Mouse (Mus musculus): ENCODE measurements around the gene Foxp4. TPM values are rescaled to one million over a fixed set of nuclear protein-coding genes. Genes with fewer than 3 reads are reported as not detected.

Gene Foxp4
- polyA plus RNA-seq, 1 experiment = 32.4 TPM

DNA sequence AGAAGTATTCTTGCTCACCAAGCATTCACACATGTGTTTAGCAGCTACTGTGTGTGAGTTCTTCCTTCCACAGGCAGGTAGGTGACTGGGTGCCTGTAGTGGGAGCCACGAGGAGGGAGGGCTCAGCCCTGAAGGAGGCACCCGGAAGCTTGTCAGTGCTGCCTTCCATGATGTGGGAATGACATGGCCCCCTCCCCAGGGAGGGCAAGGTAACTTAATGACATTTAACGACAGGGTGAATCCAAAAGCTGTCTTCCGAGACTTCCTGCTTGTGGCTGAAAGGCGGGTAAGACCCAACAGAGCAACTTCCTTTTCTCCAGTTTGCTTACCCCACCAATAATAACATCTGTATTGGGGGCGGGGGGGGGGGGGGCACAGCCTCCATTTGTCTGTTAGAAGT, 23.7 kb downstream of the Foxp4 start:
- TF ChIP-seq MYOG (IDR thresholded peaks at IDR 0.05; ENCODE audit: control insufficient read depth, extremely low read depth, insufficient read length) = no peak
- TF ChIP-seq CTCF (IDR thresholded peaks at IDR 0.05; ENCODE audit: control insufficient read depth, insufficient read depth, insufficient read length) = no peak
- no peak for TF ChIP-seq MAX (IDR thresholded peaks at IDR 0.05)
- no peak for TF ChIP-seq CEBPB (IDR thresholded peaks at IDR 0.05; ENCODE audit: low read depth)
- TF ChIP-seq USF1 (IDR thresholded peaks at IDR 0.05; ENCODE audit: low read depth) = no peak
- no peak for TF ChIP-seq MYOD1 (IDR thresholded peaks at IDR 0.05; ENCODE audit: control insufficient read depth, insufficient read length, low read depth)
- no peak for TF ChIP-seq FOSL1 (IDR thresholded peaks at IDR 0.05; ENCODE audit: insufficient read depth, low read length, poor library complexity, severe bottlenecking)
- Histone ChIP-seq H3K36me3 (ENCODE audit: control insufficient read depth, insufficient read depth) (peaks cover 35% of the 10 kb centered on the region), H3ac (ENCODE audit: control insufficient read depth, insufficient read length, low read depth) (no peak overlapping the region), H3K79me3 (ENCODE audit: low read depth) (peaks cover 4% of the 10 kb centered on the region), H3K79me2 (ENCODE audit: control insufficient read depth, insufficient read depth) (peaks cover 5% of the 10 kb centered on the region), H3K27me3 (ENCODE audit: control insufficient read depth, insufficient read depth, insufficient read length) (no peaks in the 10 kb centered on the region), H3K4me3 (ENCODE audit: insufficient read depth, poor library complexity, severe bottlenecking) (no peak overlapping the region)

DNA sequence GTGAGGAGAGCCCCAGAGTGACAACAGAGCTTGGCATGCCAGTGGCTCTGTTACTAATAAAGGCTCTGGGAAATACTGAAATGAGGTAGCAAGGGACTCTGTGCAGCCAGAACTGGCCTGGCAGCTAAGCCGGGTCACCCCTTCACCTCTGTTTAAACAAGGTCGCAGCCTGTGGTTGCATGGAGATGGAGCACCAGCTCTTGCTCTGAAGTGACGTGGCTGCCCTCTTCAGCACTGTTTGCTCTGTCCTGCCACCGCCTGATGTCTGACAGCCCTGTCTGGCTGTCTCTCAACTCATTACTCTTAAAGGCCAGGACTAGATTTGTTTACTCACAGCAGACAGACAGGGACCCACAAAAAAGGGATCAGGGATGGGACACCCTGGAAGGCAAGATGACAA, 25.3 kb downstream of the Foxp4 start:
- TF ChIP-seq FOSL1 (IDR thresholded peaks at IDR 0.05; ENCODE audit: insufficient read depth, low read length, poor library complexity, severe bottlenecking) (no peak), MAX (IDR thresholded peaks at IDR 0.05) (no peak)
- H3K36me3 ChIP-seq (ENCODE audit: control insufficient read depth, insufficient read depth) = peaks cover 35% of the 10 kb centered on the region

DNA sequence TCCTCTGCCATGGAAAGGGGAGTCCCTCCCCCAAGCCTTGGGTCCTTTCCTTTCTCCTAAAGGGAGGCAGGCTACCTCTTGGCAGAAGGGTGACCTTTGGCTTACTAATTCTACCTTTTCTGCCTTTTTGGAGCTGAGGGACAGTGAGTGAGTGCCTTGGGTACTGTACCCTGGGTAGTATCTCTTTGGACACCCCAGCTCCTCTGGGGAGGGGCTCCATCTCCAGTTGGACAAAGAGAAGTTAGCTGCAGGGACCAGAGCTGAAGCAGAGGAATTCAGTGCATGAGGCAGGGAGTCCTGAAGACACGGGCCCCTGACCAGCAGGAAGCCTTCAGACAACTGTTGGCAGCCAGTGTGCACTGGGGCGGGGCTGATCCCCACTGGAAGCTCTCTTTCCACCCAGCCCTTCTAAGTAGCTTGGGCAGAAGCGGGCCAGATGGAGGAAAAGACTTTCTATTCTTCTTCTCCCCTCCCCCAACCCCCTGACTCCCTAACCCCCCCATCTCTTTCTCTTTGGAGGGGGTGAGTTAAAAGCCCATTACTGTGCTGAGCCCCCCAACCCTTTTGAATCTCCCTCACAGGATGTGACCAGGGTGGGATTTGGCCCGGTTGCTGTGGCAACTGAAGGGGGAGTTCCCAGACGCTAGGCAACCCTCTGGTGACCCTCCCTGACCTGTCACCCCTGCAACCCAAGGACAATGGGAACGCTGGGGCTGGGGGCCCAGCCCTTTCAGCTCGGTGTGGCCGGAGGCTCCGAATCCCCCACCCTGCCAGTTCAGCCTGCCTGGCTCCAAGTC, 26.3 kb downstream of the Foxp4 start:
- Histone ChIP-seq H3K4me3 (ENCODE audit: insufficient read depth, poor library complexity, severe bottlenecking) (no peak overlapping the region), H3K27me3 (ENCODE audit: control insufficient read depth, insufficient read depth, insufficient read length) (no peaks in the 10 kb centered on the region), H3K36me3 (ENCODE audit: control insufficient read depth, insufficient read depth) (peaks cover 27% of the 10 kb centered on the region), H3ac (ENCODE audit: control insufficient read depth, insufficient read length, low read depth) (no peak overlapping the region), H3K79me2 (ENCODE audit: control insufficient read depth, insufficient read depth) (peaks cover 5% of the 10 kb centered on the region), H3K79me3 (ENCODE audit: low read depth) (peaks cover 4% of the 10 kb centered on the region)
- TF ChIP-seq MYOD1 (IDR thresholded peaks at IDR 0.05; ENCODE audit: control insufficient read depth, insufficient read length, low read depth) = no peak

More for the DNA sequence above, 25.3 kb downstream of the Foxp4 start:
- Histone ChIP-seq H3K4me3 (ENCODE audit: insufficient read depth, poor library complexity, severe bottlenecking) (no peak overlapping the region), H3K27me3 (ENCODE audit: control insufficient read depth, insufficient read depth, insufficient read length) (no peaks in the 10 kb centered on the region), H3K79me2 (ENCODE audit: control insufficient read depth, insufficient read depth) (peaks cover 5% of the 10 kb centered on the region), H3K79me3 (ENCODE audit: low read depth) (peaks cover 4% of the 10 kb centered on the region), H3ac (ENCODE audit: control insufficient read depth, insufficient read length, low read depth) (no peak overlapping the region)

DNA sequence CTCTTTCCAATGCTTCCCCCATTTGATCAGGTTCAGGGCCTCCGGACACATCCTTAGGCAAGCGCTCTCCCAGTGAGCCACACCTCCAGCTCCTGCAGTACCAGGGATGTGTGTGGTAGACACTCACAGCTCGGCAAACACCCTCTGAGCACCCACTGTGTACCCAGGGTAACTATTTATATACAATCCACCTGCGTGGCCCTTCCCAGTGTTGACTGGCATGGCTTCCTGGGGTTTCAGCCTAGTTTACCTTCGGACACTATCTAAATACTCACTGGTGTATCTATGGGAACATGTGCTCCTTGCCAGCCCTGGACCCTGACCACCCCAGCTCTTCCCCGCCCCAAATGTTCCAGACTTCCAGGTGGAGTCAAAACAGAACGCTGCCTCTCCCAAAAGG, 34.7 kb downstream of the Foxp4 start:
- Histone ChIP-seq H3K79me3 (ENCODE audit: low read depth) (peaks cover 2% of the 10 kb centered on the region), H3K79me2 (ENCODE audit: control insufficient read depth, insufficient read depth) (no peaks in the 10 kb centered on the region), H3ac (ENCODE audit: control insufficient read depth, insufficient read length, low read depth) (no peak overlapping the region), H3K4me3 (ENCODE audit: insufficient read depth, poor library complexity, severe bottlenecking) (no peak overlapping the region), H3K36me3 (ENCODE audit: control insufficient read depth, insufficient read depth) (peaks cover 3% of the 10 kb centered on the region), H3K27me3 (ENCODE audit: control insufficient read depth, insufficient read depth, insufficient read length) (no peaks in the 10 kb centered on the region)
- TF ChIP-seq MYOD1 (IDR thresholded peaks at IDR 0.05; ENCODE audit: control insufficient read depth, insufficient read length, low read depth) (no peak), MYOG (IDR thresholded peaks at IDR 0.05; ENCODE audit: control insufficient read depth, extremely low read depth, insufficient read length) (no peak), FOSL1 (IDR thresholded peaks at IDR 0.05; ENCODE audit: insufficient read depth, low read length, poor library complexity, severe bottlenecking) (no peak), CTCF (IDR thresholded peaks at IDR 0.05; ENCODE audit: control insufficient read depth, insufficient read depth, insufficient read length) (no peak), CEBPB (IDR thresholded peaks at IDR 0.05; ENCODE audit: low read depth) (no peak), MAX (IDR thresholded peaks at IDR 0.05) (no peak), USF1 (IDR thresholded peaks at IDR 0.05; ENCODE audit: low read depth) (no peak)

DNA sequence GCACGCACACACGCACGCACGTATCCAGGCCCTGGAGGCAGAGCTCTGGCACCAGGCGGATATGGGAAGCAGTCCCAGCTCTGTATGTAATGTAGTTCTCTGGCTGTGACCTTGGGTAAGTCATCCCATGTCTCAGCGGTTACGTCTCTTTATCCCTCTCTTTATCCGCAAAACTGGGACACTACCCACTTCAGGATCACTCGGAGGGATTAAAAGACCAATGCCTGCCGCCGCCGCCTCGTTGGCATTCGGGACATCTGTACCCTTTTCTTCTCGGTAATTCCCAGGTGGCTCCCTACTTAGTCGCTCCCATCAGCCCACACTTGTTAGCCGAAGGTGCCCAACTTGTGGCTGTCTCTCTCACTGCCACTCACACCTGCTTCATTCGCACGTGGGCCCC, 35.2 kb downstream of the Foxp4 start:
- H3K4me3 ChIP-seq (ENCODE audit: insufficient read depth, poor library complexity, severe bottlenecking) = no peak overlapping the region
- H3K79me3 ChIP-seq (ENCODE audit: low read depth) = peaks cover 2% of the 10 kb centered on the region
- no peak overlapping the region for H3ac ChIP-seq (ENCODE audit: control insufficient read depth, insufficient read length, low read depth)
- H3K27me3 ChIP-seq (ENCODE audit: control insufficient read depth, insufficient read depth, insufficient read length) = no peaks in the 10 kb centered on the region
- no peak for TF ChIP-seq MAX (IDR thresholded peaks at IDR 0.05)
- no peak for TF ChIP-seq USF1 (IDR thresholded peaks at IDR 0.05; ENCODE audit: low read depth)
- no peak for TF ChIP-seq FOSL1 (IDR thresholded peaks at IDR 0.05; ENCODE audit: insufficient read depth, low read length, poor library complexity, severe bottlenecking)
- no peak for TF ChIP-seq MYOD1 (IDR thresholded peaks at IDR 0.05; ENCODE audit: control insufficient read depth, insufficient read length, low read depth)
- no peak for TF ChIP-seq CTCF (IDR thresholded peaks at IDR 0.05; ENCODE audit: control insufficient read depth, insufficient read depth, insufficient read length)
- TF ChIP-seq MYOG (IDR thresholded peaks at IDR 0.05; ENCODE audit: control insufficient read depth, extremely low read depth, insufficient read length) = no peak
- no peak for TF ChIP-seq CEBPB (IDR thresholded peaks at IDR 0.05; ENCODE audit: low read depth)
- no peaks in the 10 kb centered on the region for H3K79me2 ChIP-seq (ENCODE audit: control insufficient read depth, insufficient read depth)
- peaks cover 3% of the 10 kb centered on the region for H3K36me3 ChIP-seq (ENCODE audit: control insufficient read depth, insufficient read depth)

DNA sequence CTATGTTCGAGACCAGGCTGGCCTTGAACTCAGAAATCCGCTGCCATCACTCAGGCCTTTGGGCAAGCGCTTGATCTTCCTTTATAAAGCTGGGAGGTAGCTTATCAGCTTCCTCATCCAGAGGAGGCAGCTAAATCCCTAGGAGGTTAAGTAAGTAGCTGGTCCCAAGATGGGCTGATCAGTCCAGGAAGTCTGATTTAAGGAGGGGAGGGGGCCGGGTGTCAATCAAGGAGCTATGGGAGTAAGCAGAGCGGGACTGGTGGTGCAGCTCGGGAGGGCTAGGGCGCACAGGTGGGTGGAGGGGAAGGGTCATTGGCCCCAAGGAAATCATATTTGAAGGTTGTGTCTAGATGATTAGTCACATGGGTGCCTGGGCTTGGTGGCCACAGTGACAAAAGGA, 35.8 kb downstream of the Foxp4 start:
- Histone ChIP-seq H3ac (ENCODE audit: control insufficient read depth, insufficient read length, low read depth) (no peak overlapping the region), H3K27me3 (ENCODE audit: control insufficient read depth, insufficient read depth, insufficient read length) (no peaks in the 10 kb centered on the region), H3K79me3 (ENCODE audit: low read depth) (peaks cover 2% of the 10 kb centered on the region), H3K4me3 (ENCODE audit: insufficient read depth, poor library complexity, severe bottlenecking) (no peak overlapping the region), H3K79me2 (ENCODE audit: control insufficient read depth, insufficient read depth) (no peaks in the 10 kb centered on the region), H3K36me3 (ENCODE audit: control insufficient read depth, insufficient read depth) (peaks cover 3% of the 10 kb centered on the region)
- TF ChIP-seq MAX (IDR thresholded peaks at IDR 0.05) (no peak), CEBPB (IDR thresholded peaks at IDR 0.05; ENCODE audit: low read depth) (no peak), FOSL1 (IDR thresholded peaks at IDR 0.05; ENCODE audit: insufficient read depth, low read length, poor library complexity, severe bottlenecking) (no peak), MYOG (IDR thresholded peaks at IDR 0.05; ENCODE audit: control insufficient read depth, extremely low read depth, insufficient read length) (no peak)

Measured in C2C12 (cell line).